Mouse (Mus musculus): ENCODE data around the gene Syn3. TPM values are rescaled to one million over a fixed set of nuclear protein-coding genes. Genes with fewer than 3 reads are reported as not detected.

Gene Syn3
- polyA plus RNA-seq, 2 experiments: 1.9 to 2.0 TPM

DNA sequence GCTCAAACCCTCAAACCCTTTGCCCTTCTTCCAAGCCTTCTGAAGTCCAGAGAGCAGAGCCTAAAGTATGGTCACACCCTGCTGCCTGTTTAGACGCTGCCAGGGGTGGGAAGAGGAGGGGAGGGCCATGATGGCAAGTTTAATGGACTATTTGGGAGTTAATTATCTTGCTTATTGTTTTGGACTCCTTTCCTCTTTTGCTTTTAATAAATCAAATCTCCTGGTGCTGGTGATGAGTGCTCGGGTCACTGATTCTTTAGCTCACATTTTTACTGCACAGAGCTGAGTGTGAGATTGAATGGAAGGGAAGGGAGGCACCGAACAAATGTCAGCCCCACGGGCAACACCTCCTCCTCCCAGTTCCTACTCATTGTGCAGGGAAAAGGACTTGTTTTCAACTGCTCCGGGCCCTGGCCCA is 384.3 kb downstream of the Syn3 start:
- Histone ChIP-seq H3K9me3 (ENCODE audit: control insufficient read depth, low read length) (no peaks in the 10 kb centered on the region), H3K27ac (replicated peaks; ENCODE audit: low read depth, low read length) (no peak overlapping the region), H3K4me2 (replicated peaks; ENCODE audit: low read depth, low read length, severe bottlenecking) (no peak overlapping the region), H3K4me1 (ENCODE audit: control insufficient read depth, insufficient read depth, low read length) (no peaks in the 10 kb centered on the region), H3K4me3 (replicated peaks; ENCODE audit: low read length) (no peak overlapping the region), H3K9ac (ENCODE audit: low read depth, low read length, severe bottlenecking) (no peak overlapping the region), H3K27me3 (ENCODE audit: control insufficient read depth, insufficient read depth, low read length) (no peaks in the 10 kb centered on the region), H3K36me3 (ENCODE audit: control insufficient read depth, insufficient read depth, low read length) (no peaks in the 10 kb centered on the region)
- no peak for DNase-seq (ENCODE audit: low spot score)
- 43% methylated on average over 5 of the region's 5 CpGs for WGBS
- no peak for TF ChIP-seq POLR2A (IDR thresholded peaks at IDR 0.05; ENCODE audit: borderline replicate concordance, extremely low read depth, insufficient read depth, insufficient read length)
- ATAC-seq (ENCODE audit: low FRiP score, low read depth): no peak

DNA sequence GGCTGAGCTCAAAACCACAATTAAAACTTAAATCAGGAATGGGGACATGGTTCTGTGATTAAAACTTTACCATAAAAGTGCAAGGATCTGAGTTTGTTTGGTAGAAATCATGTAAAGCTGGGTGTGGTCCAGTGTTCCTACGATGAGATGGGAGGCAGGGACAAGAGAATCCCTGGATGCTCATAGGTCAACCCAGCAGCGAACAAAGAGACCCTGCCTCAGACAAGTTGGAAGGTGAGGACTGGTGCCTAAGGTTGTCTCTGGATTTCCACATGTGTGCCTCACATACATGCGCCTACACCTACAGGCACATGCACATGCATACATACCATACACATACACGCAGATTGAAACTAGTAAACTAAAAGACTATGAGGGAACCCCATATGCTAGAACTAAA is 389.9 kb downstream of the Syn3 start:
- H3K9ac ChIP-seq (ENCODE audit: low read depth, low read length, severe bottlenecking): no peak overlapping the region
- H3K36me3 ChIP-seq (ENCODE audit: control insufficient read depth, insufficient read depth, low read length): no peaks in the 10 kb centered on the region
- ATAC-seq (ENCODE audit: low FRiP score, low read depth): no peak
- H3K4me1 ChIP-seq (ENCODE audit: control insufficient read depth, insufficient read depth, low read length): no peaks in the 10 kb centered on the region
- WGBS: 89% methylated on average over 4 of the region's 4 CpGs
- H3K27ac ChIP-seq (replicated peaks; ENCODE audit: low read depth, low read length): no peak overlapping the region
- H3K27me3 ChIP-seq (ENCODE audit: control insufficient read depth, insufficient read depth, low read length): no peaks in the 10 kb centered on the region
- no peak overlapping the region for H3K4me3 ChIP-seq (replicated peaks; ENCODE audit: low read length)
- no peaks in the 10 kb centered on the region for H3K9me3 ChIP-seq (ENCODE audit: control insufficient read depth, low read length)
- DNase-seq (ENCODE audit: low spot score): no peak
- no peak overlapping the region for H3K4me2 ChIP-seq (replicated peaks; ENCODE audit: low read depth, low read length, severe bottlenecking)
- no peak for TF ChIP-seq POLR2A (IDR thresholded peaks at IDR 0.05; ENCODE audit: borderline replicate concordance, extremely low read depth, insufficient read depth, insufficient read length)

DNA sequence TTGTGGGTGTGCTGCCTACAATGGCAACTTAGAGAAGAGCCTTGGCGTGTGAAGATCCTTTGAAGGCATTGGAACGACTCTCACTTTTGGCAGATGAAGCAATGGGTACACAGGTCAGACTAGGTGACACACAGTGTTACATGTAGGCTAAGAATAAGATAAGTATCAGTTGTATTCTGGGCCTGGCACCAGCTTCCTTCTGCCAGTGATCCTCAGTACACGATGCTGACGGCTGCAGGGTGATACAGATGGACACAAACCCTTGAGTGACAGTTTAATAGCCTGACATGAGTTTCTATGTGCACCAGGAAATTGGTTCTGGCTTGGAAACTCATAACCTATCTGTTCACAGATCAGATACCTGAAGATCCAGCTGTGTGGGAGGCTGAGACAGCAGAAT is 391.0 kb downstream of the Syn3 start:
- DNase-seq (ENCODE audit: low spot score) (peak; percentile 1), ATAC-seq (ENCODE audit: low FRiP score, low read depth) (no peak)
- no peaks in the 10 kb centered on the region for H3K36me3 ChIP-seq (ENCODE audit: control insufficient read depth, insufficient read depth, low read length)
- H3K27me3 ChIP-seq (ENCODE audit: control insufficient read depth, insufficient read depth, low read length): no peaks in the 10 kb centered on the region
- no peak overlapping the region for H3K27ac ChIP-seq (replicated peaks; ENCODE audit: low read depth, low read length)
- no peak overlapping the region for H3K9ac ChIP-seq (ENCODE audit: low read depth, low read length, severe bottlenecking)
- H3K4me3 ChIP-seq (replicated peaks; ENCODE audit: low read length): no peak overlapping the region
- WGBS: 61% methylated on average over 4 of the region's 4 CpGs
- no peaks in the 10 kb centered on the region for H3K4me1 ChIP-seq (ENCODE audit: control insufficient read depth, insufficient read depth, low read length)
- no peak overlapping the region for H3K4me2 ChIP-seq (replicated peaks; ENCODE audit: low read depth, low read length, severe bottlenecking)
- TF ChIP-seq POLR2A (IDR thresholded peaks at IDR 0.05; ENCODE audit: borderline replicate concordance, extremely low read depth, insufficient read depth, insufficient read length): no peak
- H3K9me3 ChIP-seq (ENCODE audit: control insufficient read depth, low read length): no peaks in the 10 kb centered on the region

DNA sequence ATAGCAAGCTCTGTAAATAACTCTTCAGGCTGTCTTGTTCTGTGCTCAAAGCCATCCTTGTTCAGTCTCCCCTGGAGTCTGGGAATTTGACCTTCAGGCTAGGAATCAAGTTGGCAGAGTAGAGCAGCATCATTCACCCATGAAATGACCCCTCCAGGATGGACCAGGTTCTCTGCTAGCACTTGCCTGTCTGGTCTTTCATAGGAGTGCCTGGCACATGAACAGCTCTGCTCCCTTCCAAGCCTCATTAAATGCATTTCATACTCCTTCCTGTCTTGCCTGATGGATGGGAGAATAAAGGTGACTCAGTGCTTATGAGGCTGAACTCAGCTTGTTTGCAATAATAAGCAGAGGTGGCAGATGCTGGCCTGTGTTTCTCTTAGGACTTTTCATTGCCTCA is 394.7 kb downstream of the Syn3 start:
- no peak overlapping the region for H3K4me3 ChIP-seq (replicated peaks; ENCODE audit: low read length)
- H3K9ac ChIP-seq (ENCODE audit: low read depth, low read length, severe bottlenecking): no peak overlapping the region
- H3K36me3 ChIP-seq (ENCODE audit: control insufficient read depth, insufficient read depth, low read length): no peaks in the 10 kb centered on the region
- no peak overlapping the region for H3K4me2 ChIP-seq (replicated peaks; ENCODE audit: low read depth, low read length, severe bottlenecking)
- no peak for TF ChIP-seq POLR2A (IDR thresholded peaks at IDR 0.05; ENCODE audit: borderline replicate concordance, extremely low read depth, insufficient read depth, insufficient read length)
- H3K27me3 ChIP-seq (ENCODE audit: control insufficient read depth, insufficient read depth, low read length): no peaks in the 10 kb centered on the region
- DNase-seq (ENCODE audit: low spot score) (no peak), ATAC-seq (ENCODE audit: low FRiP score, low read depth) (no peak)
- no peak overlapping the region for H3K27ac ChIP-seq (replicated peaks; ENCODE audit: low read depth, low read length)
- H3K9me3 ChIP-seq (ENCODE audit: control insufficient read depth, low read length): 0 out of 2 replicates have a peak, but pooled peaks cover 4% of the 10 kb centered on the region
- no peaks in the 10 kb centered on the region for H3K4me1 ChIP-seq (ENCODE audit: control insufficient read depth, insufficient read depth, low read length)

DNA sequence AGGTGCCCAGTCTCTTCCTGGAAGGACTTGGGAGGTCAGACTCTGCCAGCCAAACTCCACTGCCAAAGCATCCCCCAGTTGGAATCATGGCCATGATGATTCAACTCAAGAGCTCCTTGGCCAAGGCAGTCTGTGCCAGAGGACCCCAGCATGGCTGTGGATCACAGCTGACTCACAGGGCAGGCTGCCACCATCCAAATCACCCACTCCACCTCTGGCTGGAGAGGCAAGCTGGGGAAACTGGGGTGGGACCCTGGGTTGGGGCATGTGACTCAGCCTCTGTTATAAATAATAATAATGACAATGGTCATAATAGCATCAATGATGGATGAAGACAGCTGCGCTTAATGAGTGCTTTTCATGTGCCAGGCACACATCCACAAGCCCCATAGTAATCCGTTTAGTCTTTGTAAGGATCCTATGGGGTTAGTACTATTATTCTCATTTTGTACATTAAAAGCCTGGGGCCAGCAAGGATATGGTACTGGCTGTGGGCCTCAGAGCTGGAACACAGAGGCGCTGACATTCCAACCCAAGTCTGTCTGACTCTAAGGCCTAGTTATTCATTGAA is 398.3 kb downstream of the Syn3 start:
- 80% methylated on average over 3 of the region's 3 CpGs for WGBS
- no peak for ATAC-seq (ENCODE audit: low FRiP score, low read depth)
- Histone ChIP-seq H3K27me3 (ENCODE audit: control insufficient read depth, insufficient read depth, low read length) (no peaks in the 10 kb centered on the region), H3K4me1 (ENCODE audit: control insufficient read depth, insufficient read depth, low read length) (no peaks in the 10 kb centered on the region), H3K9ac (ENCODE audit: low read depth, low read length, severe bottlenecking) (no peak overlapping the region), H3K27ac (replicated peaks; ENCODE audit: low read depth, low read length) (no peak overlapping the region), H3K4me3 (replicated peaks; ENCODE audit: low read length) (no peak overlapping the region), H3K9me3 (ENCODE audit: control insufficient read depth, low read length) (0 out of 2 replicates have a peak, but pooled peaks cover 4% of the 10 kb centered on the region), H3K4me2 (replicated peaks; ENCODE audit: low read depth, low read length, severe bottlenecking) (no peak overlapping the region), H3K36me3 (ENCODE audit: control insufficient read depth, insufficient read depth, low read length) (no peaks in the 10 kb centered on the region)
- no peak for DNase-seq (ENCODE audit: low spot score)
- TF ChIP-seq POLR2A (IDR thresholded peaks at IDR 0.05; ENCODE audit: borderline replicate concordance, extremely low read depth, insufficient read depth, insufficient read length): no peak

DNA sequence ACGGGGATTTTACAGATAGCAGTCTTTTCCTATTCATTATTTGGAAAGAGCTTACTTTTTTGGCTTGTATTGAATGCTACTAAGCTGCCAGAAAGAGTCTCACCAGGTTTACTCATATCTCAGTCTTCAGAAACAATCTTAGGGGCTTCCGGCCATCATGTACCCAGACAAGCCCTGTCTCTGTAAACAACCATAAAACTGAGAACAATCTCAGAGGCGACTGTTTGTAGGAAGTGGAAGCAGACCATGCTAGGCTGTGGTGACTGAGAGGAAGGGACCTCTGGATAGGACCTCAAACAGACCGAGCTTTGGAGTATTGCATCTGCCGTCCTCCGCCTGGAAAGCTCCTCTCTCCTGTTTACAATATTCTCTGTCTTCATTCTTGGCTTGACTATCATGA is 400.3 kb downstream of the Syn3 start:
- WGBS: 78% methylated on average over 6 of the region's 6 CpGs
- TF ChIP-seq POLR2A (IDR thresholded peaks at IDR 0.05; ENCODE audit: borderline replicate concordance, extremely low read depth, insufficient read depth, insufficient read length): no peak
- Histone ChIP-seq H3K4me2 (replicated peaks; ENCODE audit: low read depth, low read length, severe bottlenecking) (no peak overlapping the region), H3K27ac (replicated peaks; ENCODE audit: low read depth, low read length) (no peak overlapping the region), H3K36me3 (ENCODE audit: control insufficient read depth, insufficient read depth, low read length) (no peaks in the 10 kb centered on the region), H3K4me3 (replicated peaks; ENCODE audit: low read length) (no peak overlapping the region), H3K4me1 (ENCODE audit: control insufficient read depth, insufficient read depth, low read length) (no peaks in the 10 kb centered on the region), H3K27me3 (ENCODE audit: control insufficient read depth, insufficient read depth, low read length) (no peaks in the 10 kb centered on the region), H3K9me3 (ENCODE audit: control insufficient read depth, low read length) (0 out of 2 replicates have a peak, but pooled peaks cover 4% of the 10 kb centered on the region), H3K9ac (ENCODE audit: low read depth, low read length, severe bottlenecking) (no peak overlapping the region)
- DNase-seq (ENCODE audit: low spot score) (no peak), ATAC-seq (ENCODE audit: low FRiP score, low read depth) (no peak)
